Mouse (Mus musculus) intestine, embryonic 14.5 days (tissue): ENCODE measurements at regions not wholly inside any gene's neighbourhood (a gene's known extent, or its start where the extent isn't known, plus 50 kb on each side); places are given as distances from the start of the nearest gene placed in this dataset.

Experiments
- ATAC-seq: fragments of 200-750 bp; cut with Nextera tagmentation; replicated peaks from 2 replicates; pipeline ENCODE4 v1.8.0; 2017; ENCODE audit warnings: low read depth, moderate number of reproducible peaks, moderate TSS enrichment, moderate library complexity; ENCODE audit not compliant: low FRiP score, low TSS enrichment
- DNase-seq: peaks from one replicate; pipeline ENCODE4 v3.0.0-alpha.2; 2018; ENCODE audit warnings: low spot score
- H3K27ac ChIP-seq: fragments of 300-500 bp; sonication (generic); 2 replicates; pipeline ENCODE4 v1.5.1; 2014; ENCODE audit warnings: low read depth, mild to moderate bottlenecking, control low read depth
- H3K27me3 ChIP-seq: fragments of 300-500 bp; sonication (generic); replicated peaks from 2 replicates; pipeline ENCODE4 v1.6.1; 2014; ENCODE audit warnings: low read length, control low read depth; ENCODE audit not compliant: control insufficient read depth, insufficient read depth
- H3K36me3 ChIP-seq: fragments of 300-500 bp; sonication (generic); 2 replicates; pipeline ENCODE4 v1.6.1; 2014; ENCODE audit warnings: low read length, control low read depth; ENCODE audit not compliant: control insufficient read depth, insufficient read depth
- H3K4me1 ChIP-seq: fragments of 300-500 bp; sonication (generic); replicated peaks from 2 replicates; pipeline ENCODE4 v1.6.1; 2014; ENCODE audit warnings: low read length, control low read depth, mixed read lengths; ENCODE audit not compliant: control insufficient read depth, insufficient read depth
- H3K4me2 ChIP-seq: fragments of 300-500 bp; sonication (generic); 2 replicates; pipeline ENCODE4 v1.6.1; 2014; ENCODE audit warnings: low read length
- H3K4me3 ChIP-seq: fragments of 300-500 bp; sonication (generic); 2 replicates; pipeline ENCODE4 v1.5.1; 2014; ENCODE audit warnings: low read depth, low read length, control low read depth, mixed read lengths
- H3K9ac ChIP-seq: fragments of 300-500 bp; sonication (generic); 2 replicates; pipeline ENCODE4 v1.6.1; 2014; ENCODE audit warnings: mild to moderate bottlenecking, low read length
- H3K9me3 ChIP-seq: fragments of 300-500 bp; sonication (generic); 2 replicates; pipeline ENCODE4 v1.6.1; 2016; ENCODE audit warnings: low read length, control low read depth; ENCODE audit not compliant: control insufficient read depth
- WGBS: fragments of 180-500 bp; shearing (Covaris S2); extraction: QIAGEN DNeasy Blood & Tissue Kit; methylation state at CpG from one replicate; pipeline ENCODE4 v1.1.7; 2014; 5-methylcytosine and 5-hydroxymethylcytosine counted together

DNA sequence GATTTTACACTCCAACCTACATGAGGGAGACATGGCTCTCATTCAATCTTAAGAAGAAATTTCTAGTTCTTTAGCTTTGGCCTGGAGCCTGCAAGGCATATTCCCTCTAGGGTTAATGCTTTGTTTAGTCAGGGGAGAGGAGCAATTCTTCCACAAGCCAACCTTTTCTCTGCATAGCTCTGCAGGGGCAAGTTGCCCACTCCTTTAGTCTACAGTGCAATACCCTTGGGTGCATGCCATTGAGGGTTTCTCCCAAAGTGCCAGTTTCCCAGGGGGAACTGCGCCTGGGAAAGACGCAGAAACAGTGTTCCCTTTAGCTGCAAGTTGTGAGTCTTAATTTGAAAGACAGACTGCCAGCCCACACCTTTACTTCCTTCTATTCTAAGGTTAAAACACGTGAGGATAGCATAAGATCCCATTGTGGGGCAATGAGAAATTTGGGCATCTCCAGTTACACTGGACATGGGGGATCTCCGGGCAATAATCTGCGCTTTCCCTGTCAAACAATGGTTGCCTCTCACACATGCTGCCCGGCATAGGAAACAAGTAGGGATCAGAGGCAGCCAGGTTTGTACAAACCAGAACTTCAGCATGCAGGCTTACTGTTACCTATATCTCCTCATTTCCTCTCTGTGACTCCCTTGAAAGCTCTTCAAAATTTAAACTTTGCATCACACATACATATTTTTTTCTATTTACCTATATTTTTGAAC is 620.1 kb upstream of the Alcam start:
- Histone ChIP-seq H3K27me3 (no peaks in the 10 kb centered on the region), H3K9me3 (no peaks in the 10 kb centered on the region), H3K4me2 (no peak overlapping the region), H3K4me3 (no peak overlapping the region), H3K36me3 (no peaks in the 10 kb centered on the region), H3K9ac (no peak overlapping the region), H3K4me1 (no peaks in the 10 kb centered on the region), H3K27ac (no peak overlapping the region)
- 72% methylated on average over 6 of the region's 6 CpGs for WGBS
- ATAC-seq, result no peak
- no peak for DNase-seq

- Histone ChIP-seq H3K27me3 (no peaks in the 10 kb centered on the region), H3K27ac (no peak overlapping the region), H3K4me3 (no peak overlapping the region), H3K9me3 (no peaks in the 10 kb centered on the region), H3K4me2 (no peak overlapping the region), H3K9ac (no peak overlapping the region), H3K4me1 (no peaks in the 10 kb centered on the region), H3K36me3 (no peaks in the 10 kb centered on the region)
- 87% methylated on average over 9 of the region's 9 CpGs for WGBS
- ATAC-seq (no peak), DNase-seq (no peak)
Measured at GRCm38 (mm10) chr16:53071887-53072682, 618.2 kb upstream of the Alcam start.

GRCm38 (mm10) chr16:53064151-53064550 is 610.3 kb upstream of the Alcam start:
- WGBS, result 77% methylated on average over 3 of the region's 3 CpGs
- H3K9me3 ChIP-seq, result no peaks in the 10 kb centered on the region
- DNase-seq, result no peak
- no peak overlapping the region for H3K27ac ChIP-seq
- no peak overlapping the region for H3K9ac ChIP-seq
- ATAC-seq, result no peak
- no peak overlapping the region for H3K4me3 ChIP-seq
- no peaks in the 10 kb centered on the region for H3K36me3 ChIP-seq
- no peak overlapping the region for H3K4me2 ChIP-seq
- H3K27me3 ChIP-seq, result no peaks in the 10 kb centered on the region
- H3K4me1 ChIP-seq, result no peaks in the 10 kb centered on the region

GRCm38 (mm10) chr16:53063061-53063460 is 609.2 kb upstream of the Alcam start:
- Histone ChIP-seq H3K36me3 (no peaks in the 10 kb centered on the region), H3K9me3 (no peaks in the 10 kb centered on the region), H3K4me3 (no peak overlapping the region), H3K9ac (no peak overlapping the region), H3K27me3 (no peaks in the 10 kb centered on the region), H3K4me2 (no peak overlapping the region), H3K4me1 (no peaks in the 10 kb centered on the region), H3K27ac (no peak overlapping the region)
- ATAC-seq, result no peak
- DNase-seq, result no peak
- 51% methylated on average over 5 of the region's 5 CpGs for WGBS

- Histone ChIP-seq H3K36me3 (no peaks in the 10 kb centered on the region), H3K4me2 (no peak overlapping the region), H3K4me3 (no peak overlapping the region), H3K27me3 (no peaks in the 10 kb centered on the region), H3K27ac (no peak overlapping the region), H3K4me1 (no peaks in the 10 kb centered on the region), H3K9ac (no peak overlapping the region), H3K9me3 (no peaks in the 10 kb centered on the region)
- ATAC-seq (no peak), DNase-seq (no peak)
- WGBS, result 79% methylated on average over 1 of the region's 1 CpGs
Measured at GRCm38 (mm10) chr16:53026056-53026455, 572.2 kb upstream of the Alcam start.

- ATAC-seq (no peak), DNase-seq (no peak)
- no peaks in the 10 kb centered on the region for H3K9me3 ChIP-seq
- no peaks in the 10 kb centered on the region for H3K36me3 ChIP-seq
- no peaks in the 10 kb centered on the region for H3K27me3 ChIP-seq
- H3K4me3 ChIP-seq, result no peak overlapping the region
- H3K4me2 ChIP-seq, result no peak overlapping the region
- H3K27ac ChIP-seq, result no peak overlapping the region
- 69% methylated on average over 1 of the region's 1 CpGs for WGBS
- no peaks in the 10 kb centered on the region for H3K4me1 ChIP-seq
- no peak overlapping the region for H3K9ac ChIP-seq
Measured at GRCm38 (mm10) chr16:53011847-53012246, 558.0 kb upstream of the Alcam start.

DNA sequence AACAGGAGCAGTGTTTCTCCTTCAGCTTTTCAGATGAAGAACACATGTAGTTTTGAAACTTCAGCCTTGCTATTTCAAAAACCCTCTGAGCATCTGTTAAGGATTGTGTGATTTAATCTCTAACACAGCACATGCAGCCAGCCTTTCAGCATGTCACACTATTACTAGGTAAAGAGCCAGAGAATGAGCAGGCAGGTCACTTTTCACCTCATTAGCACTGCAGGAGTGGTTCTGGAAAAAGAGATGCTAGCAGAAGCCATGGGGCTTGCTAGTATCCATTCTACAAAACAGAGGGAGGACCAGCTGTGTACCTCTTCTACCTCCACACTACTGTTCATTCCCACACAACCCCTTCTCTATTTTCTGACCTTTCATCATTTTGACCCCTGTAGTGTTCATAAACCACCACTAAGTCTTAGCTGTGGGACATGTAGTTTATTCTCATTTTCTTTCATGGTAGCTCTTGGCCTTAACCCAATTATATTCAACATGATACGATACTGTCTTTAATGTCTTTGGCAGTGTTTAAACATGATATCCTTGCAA is 535.1 kb upstream of the Alcam start:
- no peak for DNase-seq
- no peaks in the 10 kb centered on the region for H3K4me1 ChIP-seq
- H3K4me3 ChIP-seq, result no peak overlapping the region
- no peak overlapping the region for H3K9ac ChIP-seq
- WGBS, result 69% methylated on average over 1 of the region's 1 CpGs
- H3K27me3 ChIP-seq, result no peaks in the 10 kb centered on the region
- H3K27ac ChIP-seq, result no peak overlapping the region
- no peaks in the 10 kb centered on the region for H3K9me3 ChIP-seq
- no peak for ATAC-seq
- no peaks in the 10 kb centered on the region for H3K36me3 ChIP-seq
- H3K4me2 ChIP-seq, result no peak overlapping the region

GRCm38 (mm10) chr16:52984336-52984735 is 530.5 kb upstream of the Alcam start:
- no peak overlapping the region for H3K27ac ChIP-seq
- no peak for DNase-seq
- H3K4me2 ChIP-seq, result no peak overlapping the region
- H3K4me3 ChIP-seq, result no peak overlapping the region
- no peaks in the 10 kb centered on the region for H3K27me3 ChIP-seq
- WGBS, result 69% methylated on average over 1 of the region's 1 CpGs
- no peaks in the 10 kb centered on the region for H3K36me3 ChIP-seq
- H3K9ac ChIP-seq, result no peak overlapping the region
- no peaks in the 10 kb centered on the region for H3K9me3 ChIP-seq
- ATAC-seq, result no peak
- no peaks in the 10 kb centered on the region for H3K4me1 ChIP-seq
